Mouse (Mus musculus): Measurements from ENCODE around the gene Tada1.

DNA sequence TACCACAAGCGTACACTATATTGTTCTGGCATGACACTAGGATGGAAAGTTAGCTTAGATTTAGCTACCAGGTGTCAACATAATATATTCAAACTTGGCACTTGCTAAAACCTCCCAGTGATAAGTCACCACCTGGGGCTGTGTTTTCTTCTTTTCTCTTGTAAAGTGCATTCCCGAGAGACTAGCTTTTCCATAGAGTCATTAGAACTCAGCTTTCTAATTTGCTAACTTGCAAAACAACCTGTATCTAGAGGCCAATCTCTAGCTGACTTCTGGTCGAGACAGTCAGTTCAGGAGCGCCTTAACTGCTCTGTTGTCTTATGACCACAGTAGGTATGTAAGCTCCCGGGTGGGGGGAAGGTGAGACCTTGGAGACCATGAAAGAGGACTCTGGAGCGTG, 60.5 kb downstream of the Tada1 start:
- TF ChIP-seq CTCF (IDR thresholded peaks at IDR 0.05; ENCODE audit: insufficient read depth, low read depth, low read length), result no peak
- no peak for TF ChIP-seq POLR2A (IDR thresholded peaks at IDR 0.05; ENCODE audit: insufficient read depth, low read depth, low read length)

All from olfactory bulb, adult 2 months (tissue).